ENCODE assay signal across 27 mouse cellular contexts in genomic region chr1:193466306-193466705, GRCm38 (mm10).
"Had no signal": no experiment of that assay in that cellular context is flagged by ENCODE, and none has a peak within 500 bp of the region (broad histone marks: within the 10 kb centered on the region; RNA-seq: fewer than 3 reads in every experiment).

No protein-coding gene starts in this region.

- H3K4me2 ChIP-seq: embryonic facial prominence, embryonic 12.5 days; embryonic facial prominence, embryonic 13.5 days; embryonic facial prominence, embryonic 15.5 days; forebrain, embryonic 12.5 days; forebrain, embryonic 13.5 days; forebrain, embryonic 15.5 days had no signal

- DNase-seq: cerebellum, adult 9-11 months; cerebellum, postnatal 10 days; cerebellum, postnatal 14 days; cerebellum, postnatal 25 days; cerebellum, postnatal 36 days; embryo, embryonic 11 days; forebrain, postnatal 0 days; gastrocnemius, adult 2 months; gastrocnemius, postnatal 10 days; gastrocnemius, postnatal 14 days; gastrocnemius, postnatal 25 days; gastrocnemius, postnatal 36 days; heart, adult 11 months; heart, adult 18-20 months; heart, adult 2 months had no signal

- H3K27ac ChIP-seq: embryonic facial prominence, embryonic 10.5 days; embryonic facial prominence, embryonic 12.5 days; embryonic facial prominence, embryonic 13.5 days; embryonic facial prominence, embryonic 15.5 days; forebrain, embryonic 10.5 days; forebrain, embryonic 12.5 days; forebrain, embryonic 13.5 days; forebrain, embryonic 15.5 days; gastrocnemius, adult 2 months; heart, adult 2 months; heart, embryonic 10.5 days had no signal

- H3K36me3 ChIP-seq: embryonic facial prominence, embryonic 10.5 days; embryonic facial prominence, embryonic 12.5 days; embryonic facial prominence, embryonic 13.5 days; embryonic facial prominence, embryonic 15.5 days; forebrain, embryonic 10.5 days; forebrain, embryonic 12.5 days; forebrain, embryonic 15.5 days; heart, embryonic 10.5 days had no signal

- ATAC-seq: forebrain, embryonic 13.5 days; forebrain, embryonic 14.5 days; forebrain, embryonic 15.5 days; forebrain, embryonic 16.5 days; forebrain, postnatal 0 days had no signal

- H3K9me3 ChIP-seq: embryonic facial prominence, embryonic 10.5 days; embryonic facial prominence, embryonic 12.5 days; embryonic facial prominence, embryonic 13.5 days; embryonic facial prominence, embryonic 15.5 days; forebrain, embryonic 10.5 days; forebrain, embryonic 12.5 days; forebrain, embryonic 13.5 days; forebrain, embryonic 15.5 days; heart, embryonic 10.5 days had no signal

- H3K4me3 ChIP-seq: embryonic facial prominence, embryonic 10.5 days; embryonic facial prominence, embryonic 12.5 days; embryonic facial prominence, embryonic 13.5 days; embryonic facial prominence, embryonic 15.5 days; erythroblast, embryonic 14.5 days; forebrain, embryonic 10.5 days; forebrain, embryonic 12.5 days; forebrain, embryonic 13.5 days; forebrain, embryonic 15.5 days; gastrocnemius, adult 2 months; heart, adult 2 months; heart, embryonic 10.5 days had no signal

- H3K9ac ChIP-seq: embryonic facial prominence, embryonic 12.5 days; embryonic facial prominence, embryonic 13.5 days; embryonic facial prominence, embryonic 15.5 days; forebrain, embryonic 12.5 days; forebrain, embryonic 13.5 days; forebrain, embryonic 15.5 days; forebrain, postnatal 0 days had no signal

- H3K4me1 ChIP-seq: embryonic facial prominence, embryonic 10.5 days; embryonic facial prominence, embryonic 12.5 days; embryonic facial prominence, embryonic 13.5 days; embryonic facial prominence, embryonic 15.5 days; forebrain, embryonic 10.5 days; forebrain, embryonic 12.5 days; forebrain, embryonic 13.5 days; forebrain, embryonic 15.5 days; heart, embryonic 10.5 days had no signal

- H3K27me3 ChIP-seq: embryonic facial prominence, embryonic 12.5 days; embryonic facial prominence, embryonic 13.5 days; embryonic facial prominence, embryonic 15.5 days; forebrain, embryonic 12.5 days; forebrain, embryonic 13.5 days; forebrain, embryonic 15.5 days had no signal
